Mouse (Mus musculus) mouse trophoblast stem cell (cell line): ENCODE data around the gene Mchr1.
"Not testable (repeated sequence)": the region's sequence is repeated elsewhere in the genome, so short reads cannot be mapped to it uniquely, and the experiment has no call there.

Experiments
- in situ Hi-C, 2 experiments: fragments of 300-500 bp; cut with MseI, MboI; formaldehyde crosslinking; loops; 2 replicates in 1 of 2; 3 replicates in 1 of 2; pipeline ENCODE4 v1.15.1; 2025

The Mchr1 gene

GRCm38 (mm10) chr15:81235086-81235920, at the start of gene Mchr1:
Gene Mchr1, plus strand, starts transcription at chr15:81235499.
- in situ Hi-C loops, result no loop called here

- in situ Hi-C loops, result no loop called here
These were observed 46.2 kb upstream of the Mchr1 start for GRCm38 (mm10) chr15:81189061-81189460.

GRCm38 (mm10) chr15:81190011-81190629, 45.2 kb upstream of the Mchr1 start:
- in situ Hi-C loops, result no loop called here

- in situ Hi-C loops, result no loop called here
These were observed 44.6 kb upstream of the Mchr1 start, which contains the start of gene Mrtfa for GRCm38 (mm10) chr15:81190630-81191178. Gene Mrtfa, minus strand, starts transcription at chr15:81190757.

GRCm38 (mm10) chr15:81191303-81191702, 44.0 kb upstream of the Mchr1 start:
- in situ Hi-C loops, result no loop called here

- in situ Hi-C loops, result no loop called here
These were observed 43.0 kb upstream of the Mchr1 start for GRCm38 (mm10) chr15:81192316-81192715.

- in situ Hi-C loops, result no loop called here
These were observed 42.4 kb upstream of the Mchr1 start for GRCm38 (mm10) chr15:81192858-81193257.

- in situ Hi-C loops, result loop anchor here in 1 of 2 experiments (5.0 kb wide), 1 partner anchor 117 kb away; no protein-coding TSS in a partner anchor
These were observed 40.5 kb upstream of the Mchr1 start for GRCm38 (mm10) chr15:81194791-81195190.

- in situ Hi-C loops, result loop anchor here in 1 of 2 experiments (5.0 kb wide), 1 partner anchor 118 kb away; no protein-coding TSS in a partner anchor
These were observed 39.9 kb upstream of the Mchr1 start for GRCm38 (mm10) chr15:81195447-81195846.

- in situ Hi-C loops, result loop anchor here in 1 of 2 experiments (5.0 kb wide), 1 partner anchor 120 kb away; no protein-coding TSS in a partner anchor
These were observed 38.1 kb upstream of the Mchr1 start for GRCm38 (mm10) chr15:81197197-81197596.

GRCm38 (mm10) chr15:81198447-81198846, 36.9 kb upstream of the Mchr1 start:
- in situ Hi-C loops, result loop anchor here in 1 of 2 experiments (5.0 kb wide), 1 partner anchor 121 kb away; no protein-coding TSS in a partner anchor

- in situ Hi-C loops, result loop anchor here in 1 of 2 experiments (5.0 kb wide), 1 partner anchor 122 kb away; no protein-coding TSS in a partner anchor
These were observed 35.8 kb upstream of the Mchr1 start for GRCm38 (mm10) chr15:81199372-81199959.

GRCm38 (mm10) chr15:81202462-81202861, 32.8 kb upstream of the Mchr1 start:
- in situ Hi-C loops, result no loop called here

- in situ Hi-C loops, result no loop called here
These were observed 24.8 kb upstream of the Mchr1 start for GRCm38 (mm10) chr15:81210496-81210895.

GRCm38 (mm10) chr15:81212976-81213375, 22.3 kb upstream of the Mchr1 start:
- in situ Hi-C loops, result no loop called here

GRCm38 (mm10) chr15:81216906-81217653, 18.2 kb upstream of the Mchr1 start:
- in situ Hi-C loops, result no loop called here

GRCm38 (mm10) chr15:81219054-81219453, 16.2 kb upstream of the Mchr1 start:
- in situ Hi-C loops, result no loop called here

GRCm38 (mm10) chr15:81220051-81220450, 15.2 kb upstream of the Mchr1 start:
- in situ Hi-C loops, result not testable (repeated sequence)

- in situ Hi-C loops, result no loop called here
These were observed 13.9 kb upstream of the Mchr1 start for GRCm38 (mm10) chr15:81221446-81221845.

- in situ Hi-C loops, result no loop called here
These were observed 10.3 kb upstream of the Mchr1 start for GRCm38 (mm10) chr15:81225016-81225415.

- in situ Hi-C loops, result no loop called here
These were observed 9.6 kb upstream of the Mchr1 start for GRCm38 (mm10) chr15:81225732-81226131.
